Mouse (Mus musculus) megakaryocyte, embryonic 14.5 days (primary cell): Measurements from ENCODE around the gene Eya4.

Experiments used
- FLI1 ChIP-seq: IDR thresholded peaks from 2 replicates; pipeline ENCODE4 v1.6.1; 2012; ENCODE audit warnings: low read length, inconsistent platforms, mixed read lengths
- GATA1 ChIP-seq: IDR thresholded peaks from 3 replicates; pipeline ENCODE4 v1.6.1; 2012; ENCODE audit warnings: mixed read lengths, low read length, inconsistent platforms, borderline replicate concordance

GRCm38 (mm10) chr10:23092517-23092916 lies 258.1 kb downstream of the Eya4 start:
- TF ChIP-seq GATA1 = no peak
- TF ChIP-seq FLI1 = no peak
